Mouse (Mus musculus): ENCODE measurements around the gene Nt5c1a. TPM values are rescaled to one million over a fixed set of nuclear protein-coding genes. Genes with fewer than 3 reads are reported as not detected.

Gene Nt5c1a
- polyA plus RNA-seq, 1 experiment from 2014 or later: 0.39 TPM

- ATAC-seq (replicated peaks; ENCODE audit: insufficient number of reproducible peaks, low FRiP score, low TSS enrichment): no peak
- H3K4me2 ChIP-seq: no peak overlapping the region
- H3K27me3 ChIP-seq (ENCODE audit: control insufficient read depth, insufficient read depth, low read length): peaks cover 10% of the 10 kb centered on the region; the same call in 1 of the 2 replicates
Observed at GRCm38 (mm10) chr4:123216782-123217181, 15.5 kb downstream of the Nt5c1a start.

DNA sequence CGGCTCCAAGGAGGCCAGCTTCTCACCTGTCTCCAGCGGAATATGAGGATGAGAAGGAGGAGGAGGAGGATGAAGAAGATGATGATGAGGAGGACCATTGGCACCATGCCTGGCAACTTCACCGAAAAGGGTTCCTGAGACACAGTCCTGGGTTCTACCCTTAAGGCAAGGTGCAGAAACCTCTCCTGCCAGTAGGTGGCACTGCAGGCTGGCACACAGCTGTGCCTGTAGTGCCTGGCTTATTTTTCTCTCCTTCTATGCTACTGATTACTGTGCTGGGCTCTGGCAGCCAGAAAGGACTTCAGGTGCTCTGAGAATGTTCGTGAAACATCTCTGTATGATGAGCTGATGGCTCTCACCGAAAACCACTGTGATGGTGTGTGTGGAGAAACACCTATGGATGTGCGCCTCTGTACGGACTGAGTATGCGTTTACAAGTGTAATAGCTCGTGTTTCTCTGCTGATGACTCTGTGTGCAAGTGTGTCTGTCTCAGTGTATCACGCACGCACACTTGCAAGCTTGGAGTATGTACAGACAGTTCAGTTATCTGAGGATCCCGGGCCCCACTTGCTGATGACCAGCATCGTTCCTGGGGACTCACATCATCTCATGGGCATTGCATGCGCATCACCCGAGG lies 18.5 kb downstream of the Nt5c1a start:
- H3K9ac ChIP-seq (ENCODE audit: low read depth, low read length): no peak overlapping the region
- 64% methylated on average over 15 of the region's 15 CpGs for WGBS (ENCODE audit: insufficient replicate concordance)
- H3K27ac ChIP-seq (ENCODE audit: low read depth, low read length): no peak overlapping the region
- peak; percentile 60; the same call in 1 of the 2 replicates for ATAC-seq (replicated peaks; ENCODE audit: insufficient number of reproducible peaks, low FRiP score, low TSS enrichment)
- no peaks in the 10 kb centered on the region for H3K9me3 ChIP-seq (replicated peaks; ENCODE audit: control insufficient read depth, low read length)
- no peaks in the 10 kb centered on the region for H3K36me3 ChIP-seq (ENCODE audit: control insufficient read depth, insufficient read depth, low read length)
- H3K4me3 ChIP-seq (ENCODE audit: low read depth, low read length): no peak overlapping the region
- H3K27me3 ChIP-seq (ENCODE audit: control insufficient read depth, insufficient read depth, low read length): peaks cover 8% of the 10 kb centered on the region; the same call in 1 of the 2 replicates
- no peak overlapping the region for H3K4me2 ChIP-seq
- H3K4me1 ChIP-seq (ENCODE audit: control insufficient read depth, insufficient read depth, low read length): peaks cover 4% of the 10 kb centered on the region; the same call in 1 of the 2 replicates

More at GRCm38 (mm10) chr4:123216782-123217181, 15.5 kb downstream of the Nt5c1a start:
- H3K9ac ChIP-seq (ENCODE audit: low read depth, low read length): no peak overlapping the region
- WGBS (ENCODE audit: insufficient replicate concordance): 6% methylated on average over 1 of the region's 1 CpGs
- no peaks in the 10 kb centered on the region for H3K36me3 ChIP-seq (ENCODE audit: control insufficient read depth, insufficient read depth, low read length)
- no peaks in the 10 kb centered on the region for H3K4me1 ChIP-seq (ENCODE audit: control insufficient read depth, insufficient read depth, low read length)
- no peak overlapping the region for H3K27ac ChIP-seq (ENCODE audit: low read depth, low read length)
- H3K9me3 ChIP-seq (replicated peaks; ENCODE audit: control insufficient read depth, low read length): no peaks in the 10 kb centered on the region
- no peak overlapping the region for H3K4me3 ChIP-seq (ENCODE audit: low read depth, low read length)

DNA sequence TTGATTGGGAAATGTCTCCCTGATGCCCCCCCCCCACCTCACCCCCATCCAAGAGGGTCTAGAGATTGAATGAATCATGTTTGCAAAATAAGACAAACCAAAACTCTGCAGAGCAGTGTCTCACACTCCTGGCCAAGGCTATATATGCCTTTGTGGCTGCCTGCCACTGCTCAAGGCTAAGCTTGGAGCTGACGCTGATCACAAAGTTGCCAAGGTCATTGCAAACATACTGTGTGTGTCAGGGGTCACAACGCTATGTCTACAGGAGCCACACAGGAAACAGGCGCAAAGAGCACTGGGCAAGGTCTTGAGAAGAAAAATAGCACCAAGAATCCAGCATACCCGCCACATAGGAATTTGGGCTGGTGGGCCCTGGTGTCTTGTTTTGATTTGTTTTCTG lies 19.3 kb downstream of the Nt5c1a start:
- Histone ChIP-seq H3K4me3 (ENCODE audit: low read depth, low read length) (no peak overlapping the region), H3K36me3 (ENCODE audit: control insufficient read depth, insufficient read depth, low read length) (no peaks in the 10 kb centered on the region), H3K9ac (ENCODE audit: low read depth, low read length) (no peak overlapping the region), H3K9me3 (replicated peaks; ENCODE audit: control insufficient read depth, low read length) (no peaks in the 10 kb centered on the region), H3K4me2 (no peak overlapping the region), H3K27ac (ENCODE audit: low read depth, low read length) (no peak overlapping the region), H3K4me1 (ENCODE audit: control insufficient read depth, insufficient read depth, low read length) (peaks cover 7% of the 10 kb centered on the region), H3K27me3 (ENCODE audit: control insufficient read depth, insufficient read depth, low read length) (peaks cover 2% of the 10 kb centered on the region; the same call in 1 of the 2 replicates)
- 58% methylated on average over 4 of the region's 4 CpGs for WGBS (ENCODE audit: insufficient replicate concordance)
- ATAC-seq (replicated peaks; ENCODE audit: insufficient number of reproducible peaks, low FRiP score, low TSS enrichment): no peak

- ATAC-seq (replicated peaks; ENCODE audit: insufficient number of reproducible peaks, low FRiP score, low TSS enrichment): no peak
- no peak overlapping the region for H3K9ac ChIP-seq (ENCODE audit: low read depth, low read length)
- WGBS (ENCODE audit: insufficient replicate concordance): 54% methylated on average over 3 of the region's 3 CpGs
Observed at GRCm38 (mm10) chr4:123223309-123223708, 22.0 kb downstream of the Nt5c1a start.

DNA sequence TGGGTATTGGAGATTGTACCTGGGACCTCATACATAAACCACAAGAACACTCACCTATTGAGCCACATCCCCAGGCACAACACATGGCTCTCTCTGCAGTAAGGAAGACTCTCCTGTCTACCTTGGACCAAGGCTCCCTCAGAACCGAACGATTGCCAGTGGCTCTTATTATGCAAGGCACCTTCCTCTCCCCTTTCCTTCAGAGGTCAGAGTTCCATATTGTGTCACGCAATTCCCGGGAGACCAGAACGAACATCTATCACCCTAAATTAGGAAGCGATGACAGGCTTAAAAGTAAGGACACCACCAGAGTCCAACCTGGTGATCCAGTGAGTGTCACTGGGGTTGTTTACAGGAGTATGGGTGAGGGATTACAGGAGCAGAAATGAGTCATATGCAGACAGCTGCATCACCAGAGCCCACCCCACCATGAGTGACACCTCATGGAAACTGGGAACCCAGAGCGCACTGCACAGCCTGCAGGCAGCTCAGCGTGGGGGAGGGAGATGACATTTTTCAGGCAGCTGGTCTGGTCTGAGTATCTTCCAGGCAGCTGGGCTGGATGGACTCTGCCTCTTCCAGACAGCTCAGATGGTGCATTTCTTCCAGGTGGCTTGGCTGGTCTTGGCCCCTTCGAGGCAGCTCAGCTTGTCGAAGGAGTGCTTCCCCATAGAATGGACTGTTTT lies 24.6 kb downstream of the Nt5c1a start:
- no peaks in the 10 kb centered on the region for H3K9me3 ChIP-seq (replicated peaks; ENCODE audit: control insufficient read depth, low read length)
- H3K27me3 ChIP-seq (ENCODE audit: control insufficient read depth, insufficient read depth, low read length): no peaks in the 10 kb centered on the region; the same call in 1 of the 2 replicates
- H3K9ac ChIP-seq (ENCODE audit: low read depth, low read length): no peak overlapping the region
- no peaks in the 10 kb centered on the region for H3K36me3 ChIP-seq (ENCODE audit: control insufficient read depth, insufficient read depth, low read length)
- peak; percentile 36; the same call in 1 of the 2 replicates for ATAC-seq (replicated peaks; ENCODE audit: insufficient number of reproducible peaks, low FRiP score, low TSS enrichment)
- no peak overlapping the region for H3K4me2 ChIP-seq
- H3K4me1 ChIP-seq (ENCODE audit: control insufficient read depth, insufficient read depth, low read length): peaks cover 36% of the 10 kb centered on the region
- no peak overlapping the region for H3K4me3 ChIP-seq (ENCODE audit: low read depth, low read length)
- peak overlapping the region; percentile 35; the same call in 1 of the 2 replicates for H3K27ac ChIP-seq (ENCODE audit: low read depth, low read length)
- WGBS (ENCODE audit: insufficient replicate concordance): 48% methylated on average over 10 of the region's 10 CpGs

More at GRCm38 (mm10) chr4:123223309-123223708, 22.0 kb downstream of the Nt5c1a start:
- Histone ChIP-seq H3K4me1 (ENCODE audit: control insufficient read depth, insufficient read depth, low read length) (peaks cover 32% of the 10 kb centered on the region), H3K27me3 (ENCODE audit: control insufficient read depth, insufficient read depth, low read length) (peaks cover 2% of the 10 kb centered on the region; the same call in 1 of the 2 replicates), H3K27ac (ENCODE audit: low read depth, low read length) (no peak overlapping the region), H3K4me3 (ENCODE audit: low read depth, low read length) (no peak overlapping the region), H3K4me2 (no peak overlapping the region), H3K9me3 (replicated peaks; ENCODE audit: control insufficient read depth, low read length) (no peaks in the 10 kb centered on the region), H3K36me3 (ENCODE audit: control insufficient read depth, insufficient read depth, low read length) (no peaks in the 10 kb centered on the region)

GRCm38 (mm10) chr4:123227707-123228106 lies 26.4 kb downstream of the Nt5c1a start:
- Histone ChIP-seq H3K9ac (ENCODE audit: low read depth, low read length) (peak overlapping the region; percentile 2; the same call in 1 of the 2 replicates), H3K36me3 (ENCODE audit: control insufficient read depth, insufficient read depth, low read length) (no peaks in the 10 kb centered on the region), H3K27me3 (ENCODE audit: control insufficient read depth, insufficient read depth, low read length) (peaks cover 4% of the 10 kb centered on the region; the same call in 1 of the 2 replicates), H3K27ac (ENCODE audit: low read depth, low read length) (peak overlapping the region; percentile 57), H3K4me3 (ENCODE audit: low read depth, low read length) (no peak overlapping the region), H3K4me2 (no peak overlapping the region), H3K4me1 (ENCODE audit: control insufficient read depth, insufficient read depth, low read length) (peaks cover 39% of the 10 kb centered on the region), H3K9me3 (replicated peaks; ENCODE audit: control insufficient read depth, low read length) (no peaks in the 10 kb centered on the region)
- 9% methylated on average over 4 of the region's 4 CpGs for WGBS (ENCODE audit: insufficient replicate concordance)
- ATAC-seq (replicated peaks; ENCODE audit: insufficient number of reproducible peaks, low FRiP score, low TSS enrichment): no peak; the same call in 1 of the 2 replicates

DNA sequence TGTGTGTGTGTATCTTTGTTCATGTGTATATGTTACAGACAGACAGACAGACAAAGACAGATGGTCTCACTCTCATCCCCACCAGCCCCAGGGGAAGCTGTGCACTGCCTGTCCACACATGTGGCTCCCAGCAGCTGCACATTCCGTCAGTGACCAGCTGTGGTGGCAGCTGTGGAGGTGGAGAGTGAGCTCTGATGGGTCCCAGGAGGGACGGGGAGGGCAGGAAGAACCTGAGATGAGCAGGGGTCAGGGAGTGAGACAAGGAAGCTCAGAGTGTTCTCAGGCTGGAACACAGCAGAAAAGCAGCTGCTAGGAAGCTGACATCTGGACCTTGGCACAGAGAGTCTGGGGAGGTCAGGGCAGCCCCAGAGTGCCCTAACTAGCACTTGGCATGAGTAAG lies 27.0 kb downstream of the Nt5c1a start:
- Histone ChIP-seq H3K4me1 (ENCODE audit: control insufficient read depth, insufficient read depth, low read length) (peaks cover 40% of the 10 kb centered on the region), H3K4me3 (ENCODE audit: low read depth, low read length) (no peak overlapping the region), H3K9ac (ENCODE audit: low read depth, low read length) (no peak overlapping the region), H3K9me3 (replicated peaks; ENCODE audit: control insufficient read depth, low read length) (no peaks in the 10 kb centered on the region), H3K27ac (ENCODE audit: low read depth, low read length) (peak overlapping the region; percentile 57), H3K36me3 (ENCODE audit: control insufficient read depth, insufficient read depth, low read length) (no peaks in the 10 kb centered on the region), H3K4me2 (no peak overlapping the region), H3K27me3 (ENCODE audit: control insufficient read depth, insufficient read depth, low read length) (peaks cover 8% of the 10 kb centered on the region; the same call in 1 of the 2 replicates)
- 0 out of 2 replicates have a peak, but pooled peaks have one; percentile 9 for ATAC-seq (replicated peaks; ENCODE audit: insufficient number of reproducible peaks, low FRiP score, low TSS enrichment)
- WGBS (ENCODE audit: insufficient replicate concordance): 17% methylated on average over 2 of the region's 2 CpGs

DNA sequence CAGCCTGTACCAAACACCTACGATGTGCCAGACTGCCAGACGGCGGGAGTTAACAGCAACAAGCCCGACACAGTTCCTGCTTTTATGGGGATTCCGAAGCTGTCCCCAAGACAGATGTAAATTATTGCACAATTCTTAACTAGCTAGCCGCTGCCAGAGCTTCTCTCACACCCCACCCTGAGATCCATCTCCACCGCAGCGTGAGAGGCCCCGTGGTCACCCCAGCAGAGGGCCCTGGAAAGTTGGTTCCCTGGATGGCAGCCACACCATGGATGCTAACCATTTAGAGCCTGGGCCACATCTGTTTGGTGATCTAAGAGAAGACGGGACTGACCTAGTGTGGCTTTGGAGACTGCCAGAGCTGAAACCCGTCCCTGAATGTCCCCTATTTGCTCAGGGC lies 27.9 kb downstream of the Nt5c1a start:
- Histone ChIP-seq H3K4me3 (ENCODE audit: low read depth, low read length) (no peak overlapping the region), H3K9me3 (replicated peaks; ENCODE audit: control insufficient read depth, low read length) (no peaks in the 10 kb centered on the region), H3K36me3 (ENCODE audit: control insufficient read depth, insufficient read depth, low read length) (no peaks in the 10 kb centered on the region), H3K27ac (ENCODE audit: low read depth, low read length) (no peak overlapping the region), H3K4me2 (no peak overlapping the region), H3K9ac (ENCODE audit: low read depth, low read length) (no peak overlapping the region), H3K4me1 (ENCODE audit: control insufficient read depth, insufficient read depth, low read length) (peaks cover 46% of the 10 kb centered on the region), H3K27me3 (ENCODE audit: control insufficient read depth, insufficient read depth, low read length) (peaks cover 10% of the 10 kb centered on the region; the same call in 1 of the 2 replicates)
- 71% methylated on average over 11 of the region's 11 CpGs for WGBS (ENCODE audit: insufficient replicate concordance)
- ATAC-seq (replicated peaks; ENCODE audit: insufficient number of reproducible peaks, low FRiP score, low TSS enrichment): no peak

All from heart, embryonic 11.5 days (tissue).